In the genomic region with DNA sequence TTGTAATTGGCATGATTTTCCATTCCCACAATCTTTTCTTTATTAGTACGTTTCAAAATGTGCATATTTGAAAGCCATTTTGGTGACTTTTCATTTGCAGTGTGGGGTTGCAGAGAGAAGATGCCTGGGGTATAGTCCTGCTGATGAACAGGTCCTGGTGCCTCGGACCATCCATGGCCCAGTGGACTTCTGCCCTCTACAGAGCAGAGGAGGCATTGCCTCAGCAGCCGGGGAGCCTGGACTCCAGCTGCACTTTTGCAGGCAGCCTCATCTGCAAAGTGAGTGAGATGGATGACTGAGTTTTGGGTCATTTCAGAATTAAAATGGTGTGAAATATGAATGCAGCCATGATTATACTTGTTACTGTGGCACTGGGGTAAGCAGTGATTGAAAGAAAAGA, we compare ENCODE assay signal across 10 mouse cellular contexts.
DNase-seq lines count a peak whose midpoint lies in the region; ATAC-seq lines count a peak whose summit lies in the region.
"Had no signal": no experiment of that assay in that cellular context is flagged by ENCODE, and none has a peak within 500 bp of the region (broad histone marks: within the 10 kb centered on the region; RNA-seq: fewer than 3 reads in every experiment).

No protein-coding gene starts in this region.

- H3K36me3 ChIP-seq in midbrain, embryonic 10.5 days, result no peaks in the 10 kb centered on the region
- no peaks in the 10 kb centered on the region for H3K36me3 ChIP-seq in midbrain, embryonic 13.5 days
- H3K36me3 ChIP-seq in embryonic facial prominence, embryonic 10.5 days (replicated peaks), result no peaks in the 10 kb centered on the region
- H3K36me3 ChIP-seq: embryonic facial prominence, embryonic 12.5 days had no signal

- peak; percentile 59 for DNase-seq in cerebellum, adult 9-10 months
- no peak for DNase-seq in cerebellum, adult 11-12 months
- peak; percentile 29 for DNase-seq in midbrain, embryonic 10.5 days (ENCODE audit: low spot score)
- DNase-seq in embryonic facial prominence, embryonic 10.5 days (ENCODE audit: low spot score), result peak; percentile 59
- no peak for DNase-seq in thymus, adult 18-20 months

- no peak overlapping the region for H3K4me2 ChIP-seq in midbrain, embryonic 13.5 days (replicated peaks)
- H3K4me2 ChIP-seq: embryonic facial prominence, embryonic 12.5 days; hindbrain, embryonic 15.5 days had no signal

- no peak for ATAC-seq in midbrain, embryonic 13.5 days
- 0 out of 2 replicates have a peak, but pooled peaks have one; percentile 34 for ATAC-seq in megakaryocyte progenitor cell, adult 5-6 weeks (replicated peaks; ENCODE audit: poor library complexity)
- ATAC-seq in megakaryocyte-erythroid progenitor cell, adult 5-6 weeks (replicated peaks; ENCODE audit: low FRiP score, low TSS enrichment, poor library complexity, severe bottlenecking), result no peak

- no peaks in the 10 kb centered on the region for H3K27me3 ChIP-seq in midbrain, embryonic 10.5 days (ENCODE audit: low read depth, poor library complexity, severe bottlenecking)
- H3K27me3 ChIP-seq in midbrain, embryonic 13.5 days, result no peaks in the 10 kb centered on the region
- no peaks in the 10 kb centered on the region for H3K27me3 ChIP-seq in embryonic facial prominence, embryonic 10.5 days (replicated peaks; ENCODE audit: low read depth, poor library complexity, severe bottlenecking)
- H3K27me3 ChIP-seq: hindbrain, embryonic 15.5 days had no signal

- no peak overlapping the region for H3K27ac ChIP-seq in midbrain, embryonic 10.5 days (replicated peaks)
- H3K27ac ChIP-seq in midbrain, embryonic 13.5 days, result no peak overlapping the region
- no peak overlapping the region for H3K27ac ChIP-seq in embryonic facial prominence, embryonic 10.5 days (replicated peaks)
- H3K27ac ChIP-seq: embryonic facial prominence, embryonic 12.5 days; hindbrain, embryonic 15.5 days had no signal

- no peak overlapping the region for H3K4me3 ChIP-seq in midbrain, embryonic 10.5 days
- no peak overlapping the region for H3K4me3 ChIP-seq in midbrain, embryonic 13.5 days (replicated peaks)
- no peak overlapping the region for H3K4me3 ChIP-seq in embryonic facial prominence, embryonic 10.5 days
- H3K4me3 ChIP-seq: embryonic facial prominence, embryonic 12.5 days; hindbrain, embryonic 15.5 days had no signal

- 36% methylated on average over 3 of the region's 3 CpGs for WGBS in midbrain, embryonic 10.5 days
- 31% methylated on average over 3 of the region's 3 CpGs for whole genome bisulfite sequencing in midbrain, embryonic 13.5 days
- 28% methylated on average over 3 of the region's 3 CpGs for WGBS in embryonic facial prominence, embryonic 10.5 days

- H3K4me1 ChIP-seq in midbrain, embryonic 10.5 days, result no peaks in the 10 kb centered on the region
- H3K4me1 ChIP-seq in midbrain, embryonic 13.5 days (replicated peaks), result no peaks in the 10 kb centered on the region
- peaks cover 26% of the 10 kb centered on the region for H3K4me1 ChIP-seq in embryonic facial prominence, embryonic 10.5 days
- H3K4me1 ChIP-seq: hindbrain, embryonic 15.5 days had no signal

- H3K9me3 ChIP-seq in midbrain, embryonic 10.5 days (replicated peaks), result no peaks in the 10 kb centered on the region
- no peaks in the 10 kb centered on the region for H3K9me3 ChIP-seq in midbrain, embryonic 13.5 days
- no peaks in the 10 kb centered on the region for H3K9me3 ChIP-seq in embryonic facial prominence, embryonic 10.5 days
- H3K9me3 ChIP-seq: embryonic facial prominence, embryonic 12.5 days; hindbrain, embryonic 15.5 days had no signal

- H3K9ac ChIP-seq in midbrain, embryonic 13.5 days (replicated peaks), result no peak overlapping the region
- H3K9ac ChIP-seq: embryonic facial prominence, embryonic 12.5 days; hindbrain, embryonic 15.5 days had no signal

Comparison
In these comparisons a context has a peak if more than half of its experiments do, and no peak if none do; other contexts are left out.
1. DNase-seq: peak in cerebellum, adult 9-10 months (single experiment), midbrain, embryonic 10.5 days (single experiment) and embryonic facial prominence, embryonic 10.5 days (single experiment); none in cerebellum, adult 11-12 months (single experiment) and thymus, adult 18-20 months (0 of 2).